Mouse (Mus musculus): ENCODE results near the gene Itga8.

GRCm38 (mm10) chr2:12307311-12307710 is 5.6 kb upstream of the Itga8 start:
- TF ChIP-seq CTCF (IDR thresholded peaks at IDR 0.05; ENCODE audit: borderline replicate concordance, control insufficient read depth, extremely low read depth, insufficient read depth, low read length, poor library complexity), result no peak
- no peak for TF ChIP-seq POLR2A (IDR thresholded peaks at IDR 0.05; ENCODE audit: control insufficient read depth, extremely low read depth, insufficient read depth, low read length, poor library complexity)

Data from thymus, adult 2 months (tissue).